Mouse (Mus musculus) stomach, embryonic 16.5 days (tissue): ENCODE measurements at regions not wholly inside any gene's neighbourhood (a gene's known extent, or its start where the extent isn't known, plus 50 kb on each side); places are given as distances from the start of the nearest gene placed in this dataset.

Experiments
- ATAC-seq: fragments of 200-750 bp; cut with Nextera tagmentation; 2 replicates; pipeline ENCODE4 v1.8.0; 2017; ENCODE audit warnings: moderate number of reproducible peaks, moderate TSS enrichment; ENCODE audit not compliant: insufficient read depth, low FRiP score
- H3K27ac ChIP-seq: fragments of 300-500 bp; sonication (generic); 2 replicates; pipeline ENCODE4 v1.5.1; 2014; ENCODE audit warnings: low read length
- H3K27me3 ChIP-seq: fragments of 300-500 bp; sonication (generic); 2 replicates; pipeline ENCODE4 v1.6.1; 2014; ENCODE audit warnings: low read length, control low read depth, mixed read lengths; ENCODE audit not compliant: control insufficient read depth, insufficient read depth
- H3K36me3 ChIP-seq: fragments of 300-500 bp; sonication (generic); 2 replicates; pipeline ENCODE4 v1.6.1; 2014; ENCODE audit warnings: low read length; ENCODE audit not compliant: control insufficient read depth, insufficient read depth
- H3K4me1 ChIP-seq: fragments of 300-500 bp; sonication (generic); 2 replicates; pipeline ENCODE4 v1.6.1; 2014; ENCODE audit warnings: low read length, control low read depth, mixed read lengths; ENCODE audit not compliant: control insufficient read depth, insufficient read depth
- H3K4me2 ChIP-seq: fragments of 300-500 bp; sonication (generic); 2 replicates; pipeline ENCODE4 v1.6.1; 2014; ENCODE audit warnings: low read depth, low read length, mixed read lengths
- H3K4me3 ChIP-seq: fragments of 300-500 bp; sonication (generic); replicated peaks from 2 replicates; pipeline ENCODE4 v1.5.1; 2014; ENCODE audit warnings: mild to moderate bottlenecking, low read length
- H3K9ac ChIP-seq: fragments of 300-500 bp; sonication (generic); 2 replicates; pipeline ENCODE4 v1.6.1; 2014; ENCODE audit warnings: low read length
- H3K9me3 ChIP-seq: fragments of 300-500 bp; sonication (generic); replicated peaks from 2 replicates; pipeline ENCODE4 v1.6.1; 2016; ENCODE audit warnings: low read length, control low read depth; ENCODE audit not compliant: control insufficient read depth
- WGBS: fragments of 180-500 bp; shearing (Covaris S2); extraction: QIAGEN DNeasy Blood & Tissue Kit; methylation state at CpG from one replicate; pipeline ENCODE4 v1.1.7; 2014; 5-methylcytosine and 5-hydroxymethylcytosine counted together

GRCm38 (mm10) chr16:97263451-97263850, 92.9 kb upstream of the Dscam start:
- Histone ChIP-seq H3K36me3 (no peaks in the 10 kb centered on the region), H3K9me3 (no peaks in the 10 kb centered on the region), H3K4me3 (no peak overlapping the region), H3K27me3 (no peaks in the 10 kb centered on the region), H3K4me1 (no peaks in the 10 kb centered on the region), H3K27ac (no peak overlapping the region), H3K4me2 (no peak overlapping the region), H3K9ac (no peak overlapping the region)
- WGBS: 16% methylated on average over 6 of the region's 6 CpGs
- ATAC-seq: no peak

- Histone ChIP-seq H3K9ac (no peak overlapping the region), H3K27ac (no peak overlapping the region), H3K27me3 (no peaks in the 10 kb centered on the region), H3K4me2 (no peak overlapping the region), H3K9me3 (no peaks in the 10 kb centered on the region), H3K4me1 (no peaks in the 10 kb centered on the region), H3K4me3 (no peak overlapping the region), H3K36me3 (no peaks in the 10 kb centered on the region)
- ATAC-seq: no peak
- WGBS: 81% methylated on average over 7 of the region's 7 CpGs
Observed at GRCm38 (mm10) chr16:97270417-97271133, 86.0 kb upstream of the Bace2 start.

- H3K4me3 ChIP-seq: no peak overlapping the region
- no peak for ATAC-seq
- H3K36me3 ChIP-seq: no peaks in the 10 kb centered on the region
- H3K9ac ChIP-seq: no peak overlapping the region
- no peak overlapping the region for H3K4me2 ChIP-seq
- H3K27ac ChIP-seq: no peak overlapping the region
- H3K9me3 ChIP-seq: no peaks in the 10 kb centered on the region
- 83% methylated on average over 8 of the region's 8 CpGs for WGBS
- no peaks in the 10 kb centered on the region for H3K27me3 ChIP-seq
- H3K4me1 ChIP-seq: no peaks in the 10 kb centered on the region
Observed at GRCm38 (mm10) chr16:97271264-97271663, 85.3 kb upstream of the Bace2 start.

- ATAC-seq: peak; percentile 80; the same call in 1 of the 2 replicates
- no peak overlapping the region for H3K9ac ChIP-seq
- WGBS: 8% methylated on average over 12 of the region's 12 CpGs
- H3K36me3 ChIP-seq: no peaks in the 10 kb centered on the region
- H3K4me2 ChIP-seq: peak overlapping the region; percentile 19
- no peaks in the 10 kb centered on the region for H3K27me3 ChIP-seq
- H3K9me3 ChIP-seq: no peaks in the 10 kb centered on the region
- no peaks in the 10 kb centered on the region for H3K4me1 ChIP-seq
- H3K4me3 ChIP-seq: no peak overlapping the region
- no peak overlapping the region for H3K27ac ChIP-seq
Observed at GRCm38 (mm10) chr16:97272035-97272631, 84.4 kb upstream of the Bace2 start.

GRCm38 (mm10) chr16:97278913-97279312, 77.6 kb upstream of the Bace2 start:
- Histone ChIP-seq H3K9ac (no peak overlapping the region), H3K36me3 (no peaks in the 10 kb centered on the region), H3K4me1 (no peaks in the 10 kb centered on the region), H3K4me2 (no peak overlapping the region), H3K27me3 (no peaks in the 10 kb centered on the region), H3K27ac (no peak overlapping the region), H3K4me3 (no peak overlapping the region), H3K9me3 (no peaks in the 10 kb centered on the region)
- 75% methylated on average over 1 of the region's 1 CpGs for WGBS
- ATAC-seq: no peak

GRCm38 (mm10) chr16:97281615-97282110, 74.9 kb upstream of the Bace2 start:
- WGBS: 68% methylated on average over 7 of the region's 7 CpGs
- H3K27me3 ChIP-seq: no peaks in the 10 kb centered on the region
- no peaks in the 10 kb centered on the region for H3K4me1 ChIP-seq
- H3K9me3 ChIP-seq: no peaks in the 10 kb centered on the region
- no peak overlapping the region for H3K27ac ChIP-seq
- H3K9ac ChIP-seq: no peak overlapping the region
- H3K36me3 ChIP-seq: no peaks in the 10 kb centered on the region
- ATAC-seq: no peak
- no peak overlapping the region for H3K4me2 ChIP-seq
- H3K4me3 ChIP-seq: no peak overlapping the region

GRCm38 (mm10) chr16:97282943-97283342, 73.6 kb upstream of the Bace2 start:
- Histone ChIP-seq H3K4me3 (no peak overlapping the region), H3K4me2 (no peak overlapping the region), H3K9me3 (no peaks in the 10 kb centered on the region), H3K9ac (no peak overlapping the region), H3K36me3 (no peaks in the 10 kb centered on the region), H3K27ac (no peak overlapping the region), H3K4me1 (no peaks in the 10 kb centered on the region), H3K27me3 (no peaks in the 10 kb centered on the region)
- no peak for ATAC-seq
- 83% methylated on average over 9 of the region's 9 CpGs for WGBS

- Histone ChIP-seq H3K4me2 (no peak overlapping the region), H3K4me1 (no peaks in the 10 kb centered on the region), H3K9ac (no peak overlapping the region), H3K27me3 (no peaks in the 10 kb centered on the region), H3K9me3 (no peaks in the 10 kb centered on the region), H3K36me3 (no peaks in the 10 kb centered on the region), H3K4me3 (no peak overlapping the region), H3K27ac (no peak overlapping the region)
- ATAC-seq: no peak
- WGBS: 82% methylated on average over 8 of the region's 8 CpGs
Observed at GRCm38 (mm10) chr16:97285886-97286447, 70.6 kb upstream of the Bace2 start.

- H3K36me3 ChIP-seq: no peaks in the 10 kb centered on the region
- 16% methylated on average over 3 of the region's 3 CpGs for WGBS
- H3K4me3 ChIP-seq: no peak overlapping the region
- H3K4me1 ChIP-seq: no peaks in the 10 kb centered on the region
- H3K9me3 ChIP-seq: no peaks in the 10 kb centered on the region
- no peak overlapping the region for H3K4me2 ChIP-seq
- no peak overlapping the region for H3K9ac ChIP-seq
- H3K27me3 ChIP-seq: no peaks in the 10 kb centered on the region
- peak; percentile 65; the same call in 1 of the 2 replicates for ATAC-seq
- no peak overlapping the region for H3K27ac ChIP-seq
Observed at GRCm38 (mm10) chr16:97286717-97287116, 69.8 kb upstream of the Bace2 start.
